Mouse (Mus musculus) liver, adult 10 weeks (tissue): Measurements from ENCODE around the gene Gm21903. TPM values are rescaled to one million over a fixed set of nuclear protein-coding genes. Genes with fewer than 3 reads are reported as not detected.

ENCODE experiments used
- polyA plus RNA-seq: library from polyadenylated mRNA; stranded (reverse); fragments of 350-450 nt; fragmentation: Illumina TruSeq; extraction: RNeasy Lipid Tissue Mini Kit (QIAGEN cat#74804); gene quantifications from one replicate; pipeline ENCODE4 v1.2.3, GENCODE M21; 2014; ENCODE audit warnings: low read depth, low replicate concordance

Gene Gm21903
- not detected for polyA plus RNA-seq

DNA sequence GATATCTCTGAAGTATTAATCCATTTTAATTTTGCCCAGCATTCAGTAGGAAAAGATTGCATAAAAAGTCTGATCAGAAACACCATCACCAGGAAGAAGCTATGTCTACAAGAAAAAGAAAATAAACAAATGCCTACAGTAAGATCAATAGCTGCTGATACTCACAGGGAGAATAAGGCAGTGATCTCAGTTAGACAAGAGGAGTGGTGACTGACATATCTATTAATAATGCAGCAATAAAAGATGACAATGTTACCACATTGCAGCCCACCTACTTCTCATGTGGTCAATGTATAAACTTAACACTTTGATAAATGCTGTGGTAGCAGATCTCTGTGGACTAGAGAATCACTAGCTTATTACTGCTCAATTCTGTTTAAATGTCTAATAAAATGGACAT is at the start of gene Gm21903:
Gene Gm21903, minus strand, starts transcription at position 101 of the 400 bp plus-strand sequence.

GRCm38 (mm10) chr17:39076937-39077336 is 33.8 kb upstream of the Gm21903 start, which contains the start of gene Esp23:
Gene Esp23 (minus strand): TSS chr17:39077037.

GRCm38 (mm10) chr17:39036395-39036794 is 6.7 kb downstream of the Gm21903 start, which contains the start of gene Esp24:
Gene Esp24 (plus strand): TSS chr17:39036695.

Other genes starting within 250 kb of the Gm21903 start
- gene Esp24, start 6.6 kb downstream of the Gm21903 start, polyA plus RNA-seq = not detected
- not detected for gene Esp23, start 33.7 kb upstream of the Gm21903 start, polyA plus RNA-seq
- not detected for gene Esp22, start 52.0 kb upstream of the Gm21903 start, polyA plus RNA-seq